In the genomic region with DNA sequence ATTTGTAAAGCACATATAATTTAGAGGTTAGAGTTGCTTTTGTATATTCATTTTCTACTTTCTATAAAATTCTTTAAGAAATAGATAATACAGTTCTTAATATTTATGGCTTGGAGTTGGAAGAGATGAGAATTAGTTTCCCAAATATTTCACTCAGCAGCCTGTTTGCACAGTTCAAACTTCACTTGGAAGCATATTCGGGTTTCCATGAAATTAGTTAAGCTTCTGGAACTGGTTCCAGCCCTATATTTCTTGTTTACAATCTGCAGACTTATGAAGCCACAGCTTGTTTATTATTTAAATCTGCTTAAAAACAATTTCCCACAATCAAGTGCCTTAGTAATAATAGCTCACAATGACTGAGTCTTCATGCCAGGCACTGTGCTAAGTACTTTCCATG, we compare ENCODE assay signal across 9 mouse cellular contexts. TPM values are rescaled to one million over a fixed set of nuclear protein-coding genes. Genes with fewer than 3 reads are reported as not detected.
DNase-seq lines count a peak whose midpoint lies in the region; ATAC-seq lines count a peak whose summit lies in the region.
"Had no signal": no experiment of that assay in that cellular context is flagged by ENCODE, and none has a peak within 500 bp of the region (broad histone marks: within the 10 kb centered on the region; RNA-seq: fewer than 3 reads in every experiment).

No protein-coding gene starts in this region.

- H3K27me3 ChIP-seq in heart, embryonic 12.5 days (replicated peaks) = no peaks in the 10 kb centered on the region
- H3K27me3 ChIP-seq in lung, embryonic 15.5 days = no peaks in the 10 kb centered on the region
- no peaks in the 10 kb centered on the region for H3K27me3 ChIP-seq in intestine, embryonic 16.5 days (replicated peaks; ENCODE audit: control insufficient read depth, insufficient read depth, low read length)
- no peaks in the 10 kb centered on the region for H3K27me3 ChIP-seq in stomach, embryonic 14.5 days (ENCODE audit: control insufficient read depth, insufficient read depth, low read length)

- H3K36me3 ChIP-seq in heart, embryonic 12.5 days = no peaks in the 10 kb centered on the region
- no peaks in the 10 kb centered on the region for H3K36me3 ChIP-seq in lung, embryonic 15.5 days
- H3K36me3 ChIP-seq in intestine, embryonic 16.5 days (ENCODE audit: control insufficient read depth, insufficient read depth, low read length) = no peaks in the 10 kb centered on the region
- no peaks in the 10 kb centered on the region for H3K36me3 ChIP-seq in stomach, embryonic 14.5 days (ENCODE audit: control insufficient read depth, insufficient read depth, low read length)

- H3K9me3 ChIP-seq in heart, embryonic 12.5 days (replicated peaks) = no peaks in the 10 kb centered on the region
- no peaks in the 10 kb centered on the region for H3K9me3 ChIP-seq in lung, embryonic 15.5 days
- H3K9me3 ChIP-seq in intestine, embryonic 16.5 days (ENCODE audit: control insufficient read depth, low read length) = no peaks in the 10 kb centered on the region
- H3K9me3 ChIP-seq in stomach, embryonic 14.5 days (ENCODE audit: control insufficient read depth, low read depth, low read length) = no peaks in the 10 kb centered on the region

- no peak overlapping the region for H3K27ac ChIP-seq in heart, embryonic 12.5 days (ENCODE audit: poor library complexity, severe bottlenecking)
- no peak overlapping the region for H3K27ac ChIP-seq in lung, embryonic 15.5 days
- H3K27ac ChIP-seq in intestine, embryonic 16.5 days (ENCODE audit: low read length) = no peak overlapping the region
- H3K27ac ChIP-seq in stomach, embryonic 14.5 days (ENCODE audit: low read length) = no peak overlapping the region

- H3K4me3 ChIP-seq in heart, embryonic 12.5 days = peak overlapping the region; percentile 66
- peak overlapping the region; percentile 63 for H3K4me3 ChIP-seq in lung, embryonic 15.5 days
- peak overlapping the region; percentile 35; the same call in 1 of the 2 replicates for H3K4me3 ChIP-seq in intestine, embryonic 16.5 days (ENCODE audit: low read length)
- H3K4me3 ChIP-seq in stomach, embryonic 14.5 days (ENCODE audit: low read depth, low read length) = peak overlapping the region; percentile 65

- H3K4me1 ChIP-seq in heart, embryonic 12.5 days (replicated peaks) = peaks cover 19% of the 10 kb centered on the region
- H3K4me1 ChIP-seq in lung, embryonic 15.5 days = peaks cover 22% of the 10 kb centered on the region
- H3K4me1 ChIP-seq in intestine, embryonic 16.5 days (ENCODE audit: control insufficient read depth, insufficient read depth, low read length) = 0 out of 2 replicates have a peak, but pooled peaks cover 7% of the 10 kb centered on the region
- H3K4me1 ChIP-seq in stomach, embryonic 14.5 days (ENCODE audit: control insufficient read depth, insufficient read depth, low read length) = 0 out of 2 replicates have a peak, but pooled peaks cover 3% of the 10 kb centered on the region

- ATAC-seq in heart, embryonic 12.5 days (ENCODE audit: insufficient number of reproducible peaks, low FRiP score) = no peak
- ATAC-seq in lung, embryonic 15.5 days (ENCODE audit: borderline replicate concordance, extremely low read depth, low FRiP score, low TSS enrichment) = no peak
- ATAC-seq in intestine, embryonic 16.5 days = no peak
- no peak for ATAC-seq in stomach, embryonic 14.5 days (ENCODE audit: insufficient number of reproducible peaks, insufficient read depth, low FRiP score, low read depth)

- peak overlapping the region; percentile 71 for H3K4me2 ChIP-seq in heart, embryonic 12.5 days
- peak overlapping the region; percentile 79 for H3K4me2 ChIP-seq in lung, embryonic 15.5 days
- 0 out of 2 replicates have a peak overlapping the region, but pooled peaks have one; percentile 38 for H3K4me2 ChIP-seq in intestine, embryonic 16.5 days (ENCODE audit: low read depth, low read length)
- H3K4me2 ChIP-seq in stomach, embryonic 14.5 days (replicated peaks; ENCODE audit: low read depth, low read length) = peak overlapping the region; percentile 75

- peak overlapping the region; percentile 73 for H3K9ac ChIP-seq in heart, embryonic 12.5 days
- peak overlapping the region; percentile 63 for H3K9ac ChIP-seq in lung, embryonic 15.5 days
- H3K9ac ChIP-seq in intestine, embryonic 16.5 days (ENCODE audit: low read depth, low read length) = no peak overlapping the region
- H3K9ac ChIP-seq in stomach, embryonic 14.5 days (replicated peaks; ENCODE audit: low read depth, low read length) = 0 out of 2 replicates have a peak overlapping the region, but pooled peaks have one; percentile 37

- 49% methylated on average over 1 of the region's 1 CpGs for WGBS in heart, embryonic 12.5 days
- WGBS in lung, embryonic 15.5 days = 24% methylated on average over 1 of the region's 1 CpGs
- WGBS in intestine, embryonic 16.5 days = 34% methylated on average over 1 of the region's 1 CpGs
- WGBS in stomach, embryonic 14.5 days = 42% methylated on average over 1 of the region's 1 CpGs

- DNase-seq in heart, postnatal 4 days = no peak
- no peak for DNase-seq in lung, postnatal 36 days
- DNase-seq in left cerebral cortex, adult 8-10 months (ENCODE audit: low spot score in 2 of 2) = no peak
- no peak for DNase-seq in right cerebral cortex, postnatal 4 days
- DNase-seq: cerebellum, adult 11-12 months had no signal

RNA-seq across cellular contexts. Expression of a gene that starts 17.1 kb away (rescaled TPM):
- 81.7 and 82.9 TPM in 2 replicates for polyA plus RNA-seq in heart, embryonic 12.5 days (2016; fragmentation: Nextera tagmentation; extraction: Ambion mirVana)
- 100 to 1,000 TPM; 107 to 114 TPM for total RNA-seq in heart, postnatal 4 days (2021)
- polyA plus RNA-seq in lung, embryonic 15.5 days (2015; fragmentation: Nextera tagmentation; extraction: Ambion mirVana) = 55.9 and 59.5 TPM in 2 replicates
- 22.1 and 25.7 TPM in 2 replicates for polyA plus RNA-seq in intestine, embryonic 16.5 days (2015; fragmentation: Nextera tagmentation; extraction: Ambion mirVana)
- polyA plus RNA-seq in stomach, embryonic 14.5 days (2014; fragmentation: Nextera tagmentation; extraction: Ambion mirVana) = 59.9 and 63.4 TPM in 2 replicates
- 10 to 100 TPM; 20.0 to 26.9 (median 24.7) TPM for total RNA-seq in left cerebral cortex, adult 8-10 months (2022)
